Mouse (Mus musculus): ENCODE data around the gene Klrb1b. TPM values are rescaled to one million over a fixed set of nuclear protein-coding genes. Genes with fewer than 3 reads are reported as not detected.

Klrb1b gene
- 6.6 TPM for polyA plus RNA-seq (2015; fragmentation: Illumina TruSeq; extraction: RNeasy Lipid Tissue Mini Kit (QIAGEN cat#74804); ENCODE audit: insufficient read depth, low replicate concordance)

DNA sequence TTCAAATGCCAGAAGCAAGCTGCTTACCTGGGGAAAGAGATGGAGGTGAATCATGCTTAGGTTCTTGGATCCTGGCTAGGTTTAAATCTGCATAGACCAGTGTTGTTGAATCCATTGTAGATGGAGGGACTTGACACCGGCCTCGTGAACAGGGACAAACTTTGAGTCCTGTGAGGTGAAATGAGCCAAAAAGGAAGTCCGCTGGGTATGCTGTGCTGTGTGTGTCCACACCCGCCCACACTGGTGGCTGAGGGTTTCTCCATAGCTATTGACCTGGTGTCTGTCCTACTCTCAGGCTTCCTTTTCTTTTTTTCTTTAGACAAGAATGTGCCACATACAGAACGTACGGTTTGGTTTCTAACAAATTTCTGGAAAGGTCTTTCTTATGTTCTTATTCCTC, at the start of gene Klrb1b, which contains the start of gene Gm44511:
Gene Klrb1b (minus strand): TSS at position 200 of the 400 bp plus-strand sequence.
Gene Gm44511 (minus strand): TSS at position 184 of the 400 bp plus-strand sequence.

DNA sequence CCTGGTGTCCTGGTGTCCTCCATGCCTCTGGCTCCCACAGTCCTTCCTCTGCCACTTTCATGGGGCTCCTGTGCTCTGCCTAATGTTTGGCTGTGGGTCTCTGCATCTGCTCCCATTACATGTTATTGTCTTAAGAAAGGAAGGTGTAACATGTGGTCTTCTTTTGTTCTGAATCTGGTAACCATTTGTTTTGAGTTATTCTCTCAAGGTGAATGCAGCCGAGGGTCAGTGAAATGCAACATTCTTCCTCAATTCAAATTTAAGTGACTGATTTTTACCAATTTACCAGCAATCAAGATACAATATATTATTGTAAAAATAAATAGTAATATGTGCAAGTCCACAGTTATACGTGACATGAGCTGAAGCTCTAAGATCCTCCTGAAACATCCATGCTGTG, 37.0 kb downstream of the Klrb1b start, which contains the start of gene Klrb1c:
Gene Klrb1c (minus strand): TSS at position 101 of the 400 bp plus-strand sequence.

Other genes starting within 250 kb of the Klrb1b start
- not detected for gene A2ml1, start 244.7 kb downstream of the Klrb1b start, polyA plus RNA-seq (2015; fragmentation: Illumina TruSeq; extraction: RNeasy Lipid Tissue Mini Kit (QIAGEN cat#74804); ENCODE audit: insufficient read depth, low replicate concordance)
- 4.5 TPM for gene Klrb1a, start 202.8 kb downstream of the Klrb1b start, polyA plus RNA-seq (2015; fragmentation: Illumina TruSeq; extraction: RNeasy Lipid Tissue Mini Kit (QIAGEN cat#74804); ENCODE audit: insufficient read depth, low replicate concordance)
- not detected for gene Clec2h, start 163.9 kb downstream of the Klrb1b start, polyA plus RNA-seq (2015; fragmentation: Illumina TruSeq; extraction: RNeasy Lipid Tissue Mini Kit (QIAGEN cat#74804); ENCODE audit: insufficient read depth, low replicate concordance)
- 2.2 TPM for gene Klrb1, start 103.3 kb downstream of the Klrb1b start, polyA plus RNA-seq (2015; fragmentation: Illumina TruSeq; extraction: RNeasy Lipid Tissue Mini Kit (QIAGEN cat#74804); ENCODE audit: insufficient read depth, low replicate concordance)
- 27.6 TPM for gene Klrb1c, start 37.1 kb downstream of the Klrb1b start, polyA plus RNA-seq (2015; fragmentation: Illumina TruSeq; extraction: RNeasy Lipid Tissue Mini Kit (QIAGEN cat#74804); ENCODE audit: insufficient read depth, low replicate concordance)
- 1.7 TPM for gene Gm44511, start within 50 bp of the Klrb1b start, polyA plus RNA-seq (2015; fragmentation: Illumina TruSeq; extraction: RNeasy Lipid Tissue Mini Kit (QIAGEN cat#74804); ENCODE audit: insufficient read depth, low replicate concordance)
- gene Clec2i, start 61.3 kb upstream of the Klrb1b start, polyA plus RNA-seq (2015; fragmentation: Illumina TruSeq; extraction: RNeasy Lipid Tissue Mini Kit (QIAGEN cat#74804); ENCODE audit: insufficient read depth, low replicate concordance): 177 TPM
- 101 TPM for gene BC035044, start 64.8 kb upstream of the Klrb1b start, polyA plus RNA-seq (2015; fragmentation: Illumina TruSeq; extraction: RNeasy Lipid Tissue Mini Kit (QIAGEN cat#74804); ENCODE audit: insufficient read depth, low replicate concordance)
- gene Clec2g, start 108.0 kb upstream of the Klrb1b start, polyA plus RNA-seq (2015; fragmentation: Illumina TruSeq; extraction: RNeasy Lipid Tissue Mini Kit (QIAGEN cat#74804); ENCODE audit: insufficient read depth, low replicate concordance): 0.97 TPM
- gene Klrb1f, start 219.6 kb upstream of the Klrb1b start, polyA plus RNA-seq (2015; fragmentation: Illumina TruSeq; extraction: RNeasy Lipid Tissue Mini Kit (QIAGEN cat#74804); ENCODE audit: insufficient read depth, low replicate concordance): 13.9 TPM

Measured in spleen, adult 10 weeks (tissue).